Mouse (Mus musculus) neutrophil, adult 59 days (primary cell): ENCODE results near the gene Olfr350. TPM values are rescaled to one million over a fixed set of nuclear protein-coding genes. Genes with fewer than 3 reads are reported as not detected.

Source experiments
- total RNA-seq, 2 experiments: library from RNA; stranded (reverse); gene quantifications; 1 replicate in 1 of 2; 2 replicates in 1 of 2; pipeline ENCODE4 v1.2.4; 2023

Olfr350 gene
- not detected for total RNA-seq

DNA sequence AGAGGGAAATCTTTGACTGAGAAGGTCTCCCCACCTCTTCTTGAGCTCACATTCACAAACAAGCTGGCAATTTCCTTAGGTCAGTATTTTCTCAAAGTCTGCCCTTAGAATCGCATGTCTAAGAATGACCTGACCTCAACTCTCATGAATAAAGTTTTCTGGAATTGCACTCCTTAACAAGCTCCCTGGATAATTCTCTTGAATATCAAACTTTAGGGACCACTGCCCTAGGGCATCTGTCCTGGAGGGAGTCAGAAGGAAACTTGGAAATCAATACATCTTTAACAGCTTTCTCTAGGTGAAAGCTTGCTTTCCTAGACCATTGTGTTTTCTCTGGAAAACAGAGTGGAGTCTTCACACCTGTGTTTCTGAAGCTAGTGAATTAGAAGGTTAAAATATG, at the start of gene Olfr350:
Gene Olfr350, plus strand, starts transcription at position 301 of the 400 bp plus-strand sequence.

DNA sequence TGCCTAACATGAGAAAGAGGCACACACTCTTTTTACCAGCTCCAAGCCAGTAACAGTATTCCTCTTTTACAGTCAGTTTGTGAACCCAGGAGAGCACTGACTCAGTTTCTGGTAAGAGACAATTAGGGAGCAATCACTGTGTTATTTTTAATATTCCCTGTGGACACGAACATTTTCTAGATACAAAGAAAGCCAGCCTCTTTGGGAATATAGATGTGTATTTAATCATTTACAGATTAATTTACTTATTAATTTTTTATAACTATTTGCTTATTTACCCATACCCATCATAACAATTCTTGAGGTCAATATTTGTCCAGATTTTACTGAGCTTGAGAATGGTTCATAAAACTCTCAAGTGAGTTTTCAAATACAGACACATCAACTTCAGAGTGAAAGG, 29.2 kb upstream of the Olfr350 start, which contains the start of gene Olfr3:
Gene Olfr3, minus strand, starts transcription at position 101 of the 400 bp plus-strand sequence.

DNA sequence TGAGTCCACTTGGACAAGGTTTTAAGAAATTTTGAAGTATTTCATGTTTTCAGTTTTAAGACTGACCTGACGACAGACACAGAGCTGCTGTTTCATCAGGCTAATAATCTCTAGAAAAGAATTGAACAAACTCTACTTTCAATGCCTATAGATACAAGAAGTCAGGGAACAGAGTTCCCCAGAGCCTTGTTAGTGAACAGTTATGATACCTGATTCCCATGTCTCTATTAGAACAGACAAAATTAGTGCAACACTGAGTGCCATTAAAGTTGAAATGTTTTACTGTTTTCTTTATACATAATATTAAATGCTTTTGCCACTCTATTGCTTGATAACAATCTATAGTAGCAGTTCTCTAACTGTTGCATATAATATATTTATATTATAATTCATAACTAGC, 16.4 kb downstream of the Olfr350 start, which contains the start of gene Olfr351:
Gene Olfr351, minus strand, starts transcription at position 101 of the 400 bp plus-strand sequence.

DNA sequence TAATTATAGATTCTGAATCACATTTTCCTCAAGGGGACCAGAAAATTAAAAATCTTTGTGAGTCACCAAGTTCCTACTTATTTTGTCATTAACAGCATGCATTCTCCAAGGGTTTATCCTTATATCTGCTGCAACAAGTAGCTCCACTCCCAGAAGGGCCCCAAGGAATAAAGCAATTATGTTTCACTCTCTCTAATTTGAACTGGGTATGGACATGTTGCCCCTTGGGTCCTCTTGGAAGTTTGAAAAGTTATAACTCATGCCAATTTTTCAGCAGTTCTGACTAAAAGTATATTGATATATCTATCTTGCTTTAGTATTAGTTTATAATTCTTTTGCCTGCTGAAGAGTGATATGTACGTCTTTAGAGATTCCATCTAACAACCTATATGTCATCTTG, 22.1 kb downstream of the Olfr350 start, which contains the start of gene Olfr352:
Gene Olfr352, plus strand, starts transcription at position 301 of the 400 bp plus-strand sequence.

DNA sequence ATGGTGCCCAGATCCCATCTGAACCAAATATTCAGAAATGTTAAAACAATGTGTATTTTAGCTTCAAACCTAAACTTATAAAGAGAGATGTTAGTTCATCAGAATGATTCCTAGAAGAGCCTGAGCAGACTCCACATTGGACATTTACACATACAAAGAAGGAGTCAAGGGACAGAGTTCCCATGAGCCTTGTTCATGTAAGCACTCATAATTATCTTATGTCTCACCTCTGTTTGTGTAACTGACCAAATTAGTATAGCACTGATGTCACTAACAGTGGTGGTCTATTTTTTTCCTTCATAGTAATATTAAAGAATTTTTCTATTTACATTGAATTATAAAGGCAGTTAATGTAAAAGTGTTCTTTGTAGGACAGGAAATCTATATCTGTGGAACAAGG, 46.7 kb downstream of the Olfr350 start, which contains the start of gene Olfr353:
Gene Olfr353, minus strand, starts transcription at position 101 of the 400 bp plus-strand sequence.

Other genes starting within 250 kb of the Olfr350 start
- not detected for gene Olfr345, start 206.3 kb upstream of the Olfr350 start, total RNA-seq
- gene Olfr346, start 160.5 kb upstream of the Olfr350 start, total RNA-seq: not detected
- not detected for gene Olfr347, start 114.4 kb upstream of the Olfr350 start, total RNA-seq
- gene Olfr348, start 62.0 kb upstream of the Olfr350 start, total RNA-seq: not detected
- gene Olfr50, start 55.8 kb upstream of the Olfr350 start, total RNA-seq: not detected
- gene Olfr3, start 29.3 kb upstream of the Olfr350 start, total RNA-seq: not detected
- not detected for gene Olfr351, start 16.4 kb downstream of the Olfr350 start, total RNA-seq
- not detected for gene Olfr352, start 22.1 kb downstream of the Olfr350 start, total RNA-seq
- not detected for gene Olfr353, start 46.6 kb downstream of the Olfr350 start, total RNA-seq
- gene Olfr354, start 59.4 kb downstream of the Olfr350 start, total RNA-seq: not detected
- not detected for gene Olfr355, start 82.6 kb downstream of the Olfr350 start, total RNA-seq
- gene Olfr356, start 90.8 kb downstream of the Olfr350 start, total RNA-seq: not detected
- gene Olfr357, start 147.5 kb downstream of the Olfr350 start, total RNA-seq: not detected
- not detected for gene Olfr358, start 163.0 kb downstream of the Olfr350 start, total RNA-seq
- not detected for gene Olfr360, start 219.4 kb downstream of the Olfr350 start, total RNA-seq
- not detected for gene Olfr361, start 243.0 kb downstream of the Olfr350 start, total RNA-seq